Mouse (Mus musculus) ES-E14 (cell line): ENCODE results near the gene Itpr2. TPM values are rescaled to one million over a fixed set of nuclear protein-coding genes. Genes with fewer than 3 reads are reported as not detected.
A peak's percentile ranks its signal among the peaks of the same experiment; 100 is the strongest.

Experiments
- DNase-seq: peaks from one replicate; pipeline ENCODE4 v3.0.0-alpha.2; 2013; ENCODE audit warnings: low read depth, low spot score
- H3K27ac ChIP-seq: 2 replicates; pipeline ENCODE4 v1.5.1; 2012; ENCODE audit warnings: low read depth, mild to moderate bottlenecking, low read length, moderate library complexity, mixed read lengths; ENCODE audit not compliant: poor library complexity, insufficient read depth, severe bottlenecking
- H3K36me3 ChIP-seq: 2 replicates; pipeline ENCODE4 v1.6.1; 2012; ENCODE audit warnings: mild to moderate bottlenecking, low read length, moderate library complexity, mixed read lengths; ENCODE audit not compliant: control insufficient read depth, poor library complexity, insufficient read depth, severe bottlenecking
- H3K4me1 ChIP-seq, 2 experiments: fragments of 150-350 bp in 1 of 2; sonication (generic) in 1 of 2; 2 replicates each; pipeline ENCODE4 v1.6.1; 2012; ENCODE audit warnings: low read length in 2 of 2, mild to moderate bottlenecking in 1 of 2, mixed read lengths in 1 of 2; ENCODE audit not compliant: control insufficient read depth in 2 of 2, insufficient read depth in 2 of 2, poor library complexity in 1 of 2
- H3K4me3 ChIP-seq, 2 experiments: fragments of 150-350 bp in 1 of 2; sonication (generic) in 1 of 2; 2 replicates each; pipeline ENCODE4 v1.5.1; 2012; ENCODE audit warnings: low read length in 2 of 2, low read depth in 1 of 2, mild to moderate bottlenecking in 1 of 2, mixed read lengths in 1 of 2; ENCODE audit not compliant: insufficient read depth in 1 of 2, poor library complexity in 1 of 2, severe bottlenecking in 1 of 2
- H3K9ac ChIP-seq: 2 replicates; pipeline ENCODE4 v1.6.1; 2012; ENCODE audit warnings: low read depth, mild to moderate bottlenecking, low read length, mixed read lengths; ENCODE audit not compliant: poor library complexity, insufficient read depth, severe bottlenecking
- H3K9me3 ChIP-seq: fragments of 150-350 bp; sonication (generic); 2 replicates; pipeline ENCODE4 v1.6.1; 2012; ENCODE audit warnings: low read depth, mild to moderate bottlenecking, low read length; ENCODE audit not compliant: control insufficient read depth, insufficient read depth
- CHD2 ChIP-seq: IDR thresholded peaks from 2 replicates; pipeline ENCODE4 v1.6.1; 2014; ENCODE audit warnings: mild to moderate bottlenecking, low read depth, low read length, inconsistent platforms
- HCFC1 ChIP-seq: IDR thresholded peaks from 2 replicates; pipeline ENCODE4 v1.6.1; 2012; ENCODE audit warnings: low read length, inconsistent platforms, borderline replicate concordance; ENCODE audit not compliant: insufficient read depth
- MAFK ChIP-seq: IDR thresholded peaks from 2 replicates; pipeline ENCODE4 v1.6.1; 2014; ENCODE audit warnings: mild to moderate bottlenecking, low read depth, low read length, inconsistent platforms; ENCODE audit not compliant: insufficient read depth
- ZC3H11A ChIP-seq: IDR thresholded peaks from 2 replicates; pipeline ENCODE4 v1.6.1; 2012; ENCODE audit warnings: low read depth, mild to moderate bottlenecking, inconsistent platforms, low read length, borderline replicate concordance
- ZNF384 ChIP-seq: IDR thresholded peaks from 2 replicates; pipeline ENCODE4 v1.6.1; 2012; ENCODE audit warnings: low read depth, low read length, inconsistent platforms
- in situ Hi-C, 2 experiments: fragments of 600-800 bp; cut with MboI; formaldehyde crosslinking; loops; one replicate each; pipeline ENCODE4 v1.15.1; 2025; ENCODE audit warnings: low sequenced_read_pairs in 2 of 2, inconsistent platforms in 1 of 2; ENCODE audit not compliant: unreplicated experiment in 2 of 2
- total RNA-seq: library from RNA; depleted of rRNA; stranded (reverse); fragments of 300-350 nt; gene quantifications from 2 replicates; pipeline ENCODE4 v1.2.3, GENCODE M21; 2012

The Itpr2 gene
- total RNA-seq, 1 experiment: 1.5 TPM

GRCm38 (mm10) chr6:146079734-146080443 lies 422.1 kb downstream of the Itpr2 start:
- Histone ChIP-seq H3K27ac (no peak overlapping the region), H3K4me3 (no peak overlapping the region), H3K9ac (no peak overlapping the region), H3K4me1 (no peaks in the 10 kb centered on the region), H3K9me3 (no peaks in the 10 kb centered on the region), H3K36me3 (no peaks in the 10 kb centered on the region)
- in situ Hi-C loops: no loop called here
- no peak for DNase-seq
- TF ChIP-seq CHD2: no peak
- no peak for TF ChIP-seq HCFC1
- TF ChIP-seq ZC3H11A: no peak
- no peak for TF ChIP-seq ZNF384
- no peak for TF ChIP-seq MAFK

GRCm38 (mm10) chr6:146079261-146079660 lies 422.8 kb downstream of the Itpr2 start:
- H3K36me3 ChIP-seq: no peaks in the 10 kb centered on the region
- H3K9ac ChIP-seq: no peak overlapping the region
- no peaks in the 10 kb centered on the region for H3K9me3 ChIP-seq
- DNase-seq: peak; percentile 73
- no peak overlapping the region for H3K27ac ChIP-seq
- H3K4me3 ChIP-seq: no peak overlapping the region
- in situ Hi-C loops: no loop called here
- H3K4me1 ChIP-seq: no peaks in the 10 kb centered on the region
- TF ChIP-seq MAFK: no peak
- TF ChIP-seq HCFC1: no peak
- no peak for TF ChIP-seq CHD2
- TF ChIP-seq ZNF384: no peak
- TF ChIP-seq ZC3H11A: no peak

GRCm38 (mm10) chr6:146078136-146078535 lies 423.9 kb downstream of the Itpr2 start:
- Histone ChIP-seq H3K4me3 (no peak overlapping the region), H3K9ac (no peak overlapping the region), H3K27ac (no peak overlapping the region), H3K9me3 (no peaks in the 10 kb centered on the region), H3K4me1 (no peaks in the 10 kb centered on the region), H3K36me3 (no peaks in the 10 kb centered on the region)
- DNase-seq: no peak
- TF ChIP-seq ZNF384 (no peak), MAFK (no peak)
- in situ Hi-C loops: no loop called here

- Histone ChIP-seq H3K4me1 (no peaks in the 10 kb centered on the region), H3K27ac (no peak overlapping the region), H3K9me3 (no peaks in the 10 kb centered on the region), H3K9ac (no peak overlapping the region), H3K36me3 (no peaks in the 10 kb centered on the region), H3K4me3 (no peak overlapping the region)
- in situ Hi-C loops: no loop called here
- peak; percentile 24 for DNase-seq
- TF ChIP-seq HCFC1 (no peak), ZC3H11A (no peak), ZNF384 (no peak), MAFK (no peak), CHD2 (no peak)
Measured at GRCm38 (mm10) chr6:146077124-146077889, 424.7 kb downstream of the Itpr2 start.
